Mouse (Mus musculus) urinary bladder, adult 18-20 months (tissue): ENCODE measurements at regions not wholly inside any gene's neighbourhood (a gene's known extent, or its start where the extent isn't known, plus 50 kb on each side); places are given as distances from the start of the nearest gene placed in this dataset.

Experiments used
- DNase-seq, 2 experiments: peaks; one replicate each; pipeline ENCODE4 v3.0.0; 2022; ENCODE audit warnings: low spot score in 2 of 2, mixed read lengths in 2 of 2

DNA sequence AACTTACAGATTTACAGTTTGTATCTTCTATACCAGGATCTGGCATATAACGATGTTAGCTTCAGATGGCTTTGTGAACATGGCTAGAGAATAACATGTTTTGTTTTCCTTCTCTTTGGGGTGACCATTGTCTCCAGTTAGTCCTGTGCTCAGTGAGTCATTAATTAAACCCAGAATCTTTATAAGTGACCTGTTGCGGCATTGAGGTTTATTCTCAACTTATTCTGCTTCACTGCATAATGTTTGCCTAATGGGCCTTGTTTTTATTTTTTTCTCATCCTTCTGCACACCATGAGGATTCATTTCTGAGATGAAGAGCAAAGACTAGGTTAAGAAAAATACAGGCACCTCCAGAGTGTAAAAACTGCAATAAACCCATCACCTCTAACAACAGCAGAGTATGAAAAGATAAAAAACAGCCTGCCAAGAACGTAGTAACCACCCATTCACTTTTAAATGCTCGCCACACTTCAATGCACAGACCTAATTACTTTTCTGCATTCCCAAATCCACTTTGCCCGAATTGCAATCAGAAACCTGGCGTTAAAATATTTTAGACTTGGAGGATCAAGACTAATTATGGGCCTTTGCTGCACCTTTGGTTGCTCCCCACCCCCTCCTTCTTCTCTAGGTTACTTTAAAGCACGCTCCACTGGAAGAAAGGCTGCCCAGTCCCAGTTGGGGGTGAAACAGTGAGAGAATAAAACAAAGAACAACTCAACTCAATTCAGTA is 381.5 kb upstream of the Nr2f1 start:
- no peak for DNase-seq

DNA sequence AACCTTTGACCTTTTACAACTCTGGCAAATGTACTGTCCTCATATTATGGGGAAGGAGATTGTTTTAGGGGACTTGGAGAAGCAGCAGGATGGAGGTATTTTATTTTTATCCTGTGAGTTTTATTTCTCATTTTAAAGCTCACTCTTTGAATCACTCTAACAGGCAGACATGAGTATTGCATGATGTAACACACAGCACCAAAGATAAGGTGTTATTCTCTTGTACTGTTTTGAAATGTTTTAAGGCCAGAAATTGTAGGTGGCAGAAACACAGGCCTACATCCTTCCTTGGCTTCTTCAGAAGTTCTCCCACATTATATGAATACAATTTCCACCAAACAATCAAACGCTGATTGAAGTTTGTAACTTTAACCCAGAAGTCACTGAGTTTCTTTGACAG is 377.9 kb upstream of the Nr2f1 start:
- DNase-seq = no peak

DNA sequence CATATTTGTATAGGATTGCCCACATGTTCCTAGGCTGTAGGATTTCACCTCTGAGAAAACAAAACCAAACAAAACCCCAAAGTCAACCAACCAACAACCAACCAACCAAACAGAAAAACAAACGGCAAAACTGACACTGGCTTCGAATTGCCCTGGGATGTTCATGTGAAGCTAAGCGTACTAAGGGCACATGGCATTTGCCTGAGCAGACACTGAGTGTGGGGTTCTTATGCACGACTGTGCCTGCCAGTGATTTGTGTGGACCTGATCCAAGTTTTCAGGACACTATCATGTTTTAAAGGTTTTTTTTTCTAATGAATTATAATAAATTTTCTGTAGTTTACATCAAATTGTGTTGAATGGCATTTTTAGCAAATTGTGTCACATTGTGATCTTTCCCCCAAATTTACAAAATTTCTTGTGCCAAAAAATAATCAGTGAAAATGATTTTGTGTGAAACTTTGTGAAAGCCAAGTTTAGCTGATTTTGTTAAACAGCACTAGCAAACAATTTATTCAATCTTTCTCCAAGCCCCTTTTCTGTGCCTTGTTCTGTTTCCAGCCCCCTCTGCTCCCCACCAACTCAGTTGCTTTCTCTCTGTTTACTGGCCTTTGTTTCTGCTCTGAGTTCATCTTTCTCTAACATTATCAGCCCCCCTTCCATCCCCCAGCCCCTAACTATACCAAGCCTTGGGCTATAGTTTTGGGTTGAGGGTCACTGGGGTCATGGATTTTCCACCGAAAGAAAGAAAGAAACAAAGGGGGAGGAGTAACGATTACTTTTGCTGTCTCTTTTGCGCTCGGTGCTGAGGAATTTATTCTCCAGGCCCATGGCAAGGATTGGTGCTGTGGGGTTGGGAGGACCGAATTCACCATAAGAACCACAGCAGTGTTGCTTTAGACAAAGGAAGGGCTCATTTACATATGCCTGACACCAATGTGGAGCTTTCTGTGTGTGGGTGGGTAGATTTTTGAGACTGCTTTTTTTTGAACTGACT is 377.0 kb upstream of the Nr2f1 start:
- DNase-seq = no peak

DNA sequence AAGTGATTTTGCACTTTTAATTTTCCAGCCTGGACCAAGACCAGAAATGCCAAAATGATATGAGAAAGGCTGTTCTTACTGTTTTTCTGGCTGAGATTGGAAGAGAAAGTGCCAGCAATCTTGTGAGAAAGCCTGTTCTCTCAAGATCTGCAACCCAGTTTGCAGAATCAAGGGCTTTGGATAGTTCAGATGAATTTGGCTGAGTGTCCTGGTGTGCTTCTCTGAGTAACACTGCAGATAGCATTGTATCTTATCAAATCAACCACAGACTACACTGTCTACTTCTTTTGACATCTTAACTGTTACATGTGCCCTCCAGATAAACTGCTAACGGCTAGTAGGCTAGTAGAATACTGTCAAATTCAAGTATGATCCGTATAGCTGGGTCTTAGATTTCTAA is 371.5 kb upstream of the Nr2f1 start:
- no peak for DNase-seq

DNA sequence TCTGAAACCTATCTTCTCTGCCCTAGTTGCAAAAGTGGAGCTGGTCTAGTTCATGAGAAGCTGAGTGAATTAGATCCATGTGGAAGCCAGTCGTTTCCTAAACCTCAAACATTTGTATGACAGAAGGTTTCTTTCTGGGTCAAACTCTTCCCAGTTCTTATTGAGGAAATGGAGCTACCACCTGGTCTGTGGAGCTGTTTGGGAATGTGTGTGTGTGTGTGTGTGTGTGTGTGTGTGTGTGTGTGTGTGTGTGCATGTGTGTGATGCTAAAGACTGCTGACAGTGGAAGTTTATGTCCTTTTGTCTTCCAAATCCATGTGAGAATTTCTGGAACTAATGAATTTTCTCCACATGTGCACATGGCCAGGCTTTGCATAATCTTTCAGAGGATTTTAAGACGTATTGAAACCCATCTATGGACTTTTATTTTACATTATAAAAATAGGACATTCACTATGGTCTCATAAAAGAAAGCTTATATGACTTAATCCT is 324.9 kb upstream of the Nr2f1 start:
- DNase-seq = no peak

DNA sequence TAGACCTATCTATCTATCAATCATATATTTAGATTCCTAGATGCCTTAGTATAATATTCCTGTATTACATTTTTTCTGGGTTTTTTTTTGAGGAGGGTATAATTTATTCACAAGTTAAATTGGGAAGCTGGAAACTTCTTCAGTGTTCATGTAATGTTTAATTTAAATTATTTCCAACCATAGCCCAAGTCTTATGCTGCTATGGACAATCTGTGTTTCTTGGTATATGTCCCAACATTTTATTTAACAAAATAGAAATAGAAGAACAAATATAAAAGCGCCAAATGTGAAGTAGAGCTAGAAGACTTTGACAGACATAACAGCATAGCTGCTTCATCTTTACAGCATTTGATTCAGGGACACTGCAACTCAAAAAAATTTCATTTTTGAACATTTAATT is 321.2 kb upstream of the Nr2f1 start:
- no peak for DNase-seq

DNA sequence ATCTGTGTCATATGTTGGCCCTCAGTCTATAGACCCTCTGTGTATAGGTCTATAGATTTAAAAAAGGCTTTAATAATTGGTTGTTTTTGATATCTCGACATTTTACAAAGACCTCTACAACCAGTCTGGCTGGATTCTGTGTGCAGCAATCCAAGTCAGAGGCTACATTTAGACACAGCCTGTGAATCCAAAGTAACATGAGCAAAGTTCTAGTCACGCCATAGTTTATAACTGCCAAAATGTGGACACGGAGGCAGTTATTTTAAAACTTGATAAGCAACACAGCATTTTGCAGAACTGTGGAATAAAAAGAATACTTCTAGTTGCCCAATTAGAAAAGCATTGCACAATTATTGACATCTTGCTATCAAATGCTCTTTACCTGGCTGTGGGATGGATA is 320.6 kb upstream of the Nr2f1 start:
- DNase-seq = no peak

DNA sequence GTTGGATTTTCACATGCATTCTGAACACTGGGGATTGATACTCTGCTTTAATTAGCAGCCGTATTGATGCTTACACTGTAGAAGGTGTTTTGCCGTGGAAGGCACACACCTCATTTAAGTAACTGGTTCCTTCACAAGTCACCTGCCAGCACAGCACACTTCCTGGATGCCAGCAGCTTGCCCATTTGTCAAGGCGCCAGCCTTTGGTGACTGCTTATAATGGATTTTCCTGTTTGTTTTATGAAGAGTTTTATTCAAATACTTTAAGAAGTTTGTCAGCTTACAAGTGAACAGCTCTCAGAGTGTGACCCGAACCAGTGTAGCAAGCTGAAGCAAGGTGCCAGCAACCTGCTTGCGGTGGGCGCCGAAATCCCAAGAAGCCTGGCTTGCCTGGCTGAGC is 301.0 kb upstream of the Nr2f1 start:
- DNase-seq = no peak

DNA sequence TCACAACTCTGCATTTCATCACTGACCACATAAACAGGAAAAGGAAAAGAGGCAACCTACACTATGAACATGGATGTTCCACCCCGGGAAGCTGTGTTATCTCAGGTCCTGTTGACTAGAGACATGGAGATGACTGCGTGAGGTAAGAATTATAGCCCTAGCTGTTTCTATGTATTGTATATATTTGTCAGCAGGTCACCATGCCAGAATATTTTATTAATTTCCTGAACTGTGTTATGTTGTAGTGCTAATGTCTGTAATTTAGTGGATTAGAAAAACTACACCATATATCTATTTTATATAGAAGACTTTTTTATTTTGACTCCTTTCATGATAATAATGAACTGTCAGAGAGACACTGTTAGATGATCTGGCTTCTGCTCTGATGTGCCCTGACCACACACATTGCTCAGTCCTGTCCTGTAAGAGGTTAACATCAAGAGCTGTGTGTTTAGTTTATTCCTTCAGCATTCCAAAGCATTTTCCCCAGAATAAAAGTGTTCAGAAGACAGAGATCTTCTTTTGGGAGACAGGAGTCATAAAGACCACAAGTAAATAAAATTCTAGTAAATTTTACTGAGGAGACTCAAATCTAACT is 284.3 kb upstream of the Nr2f1 start:
- DNase-seq = no peak

DNA sequence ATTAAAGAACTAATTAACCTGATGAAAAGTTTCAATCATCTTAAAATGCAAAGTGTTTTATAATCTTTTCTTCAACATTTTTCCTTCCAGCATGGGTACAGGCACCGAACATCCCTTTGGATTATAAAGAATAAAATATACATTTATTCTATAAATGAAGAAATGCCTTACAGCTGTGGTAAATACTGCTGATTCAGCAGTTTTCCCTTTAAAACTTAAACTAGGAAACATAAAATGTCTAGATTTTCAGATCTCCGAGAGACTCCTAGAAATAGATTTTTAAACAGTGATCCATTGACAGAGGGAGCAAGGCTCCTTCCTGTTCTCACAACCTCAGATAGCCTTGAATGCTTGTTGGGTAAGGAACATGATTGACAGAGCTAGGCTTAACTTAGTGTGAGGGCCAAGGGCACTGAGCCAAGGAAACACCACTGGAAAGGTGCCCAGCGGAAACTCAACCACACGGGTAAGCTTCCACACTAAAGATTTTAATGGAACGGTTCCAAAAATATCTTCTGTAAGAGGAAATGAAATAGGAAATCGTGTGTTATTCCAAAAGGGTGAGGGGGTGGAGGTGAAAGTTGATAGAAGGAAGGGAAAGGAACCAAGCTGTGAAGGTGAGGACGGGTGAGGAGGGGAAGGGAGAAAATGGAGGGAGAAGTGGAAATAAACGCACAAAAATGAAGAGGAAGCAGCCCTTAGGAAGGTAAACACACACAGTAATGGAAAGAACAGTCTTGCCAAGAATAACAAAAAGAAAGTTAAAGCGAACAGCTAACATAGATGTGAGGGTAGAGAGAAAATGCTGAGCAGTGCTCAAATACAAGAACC is 283.6 kb upstream of the Nr2f1 start:
- peak in 1 of 2 experiments; percentile 1 for DNase-seq

DNA sequence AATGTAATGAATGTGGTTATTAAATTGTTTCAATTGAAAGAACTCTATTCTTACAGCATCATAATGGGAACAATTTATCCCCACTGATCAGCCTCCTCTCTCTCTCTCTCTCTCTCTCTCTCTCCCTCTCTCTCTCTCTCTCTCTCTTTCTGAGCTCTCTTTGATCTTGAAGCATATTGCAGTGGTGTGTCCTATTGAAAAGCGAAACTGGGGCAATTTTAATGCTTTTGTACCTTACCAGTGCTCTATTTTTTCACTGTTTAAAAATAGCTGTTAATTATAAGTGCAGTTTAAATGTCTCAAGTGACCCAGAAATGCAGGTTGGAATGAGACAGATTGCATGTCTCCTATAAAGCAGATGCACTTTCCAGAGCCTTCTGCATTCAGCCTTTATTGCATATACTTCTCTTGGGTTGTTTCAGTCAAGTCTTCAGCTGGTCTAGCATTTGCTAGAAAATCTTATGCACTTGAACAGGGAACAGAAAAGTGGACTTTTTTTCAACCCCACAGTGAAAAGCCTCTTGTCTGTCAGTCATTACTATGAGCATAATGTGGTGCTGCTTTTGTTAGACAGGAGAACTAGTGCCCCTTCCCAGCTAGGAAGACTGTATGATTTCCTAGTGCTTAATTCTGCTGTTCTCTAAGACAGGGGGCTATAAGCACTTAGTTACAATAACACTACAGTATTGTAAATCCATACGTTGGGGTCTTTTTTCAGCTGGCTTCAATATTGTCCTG is 251.9 kb upstream of the Nr2f1 start:
- no peak for DNase-seq

DNA sequence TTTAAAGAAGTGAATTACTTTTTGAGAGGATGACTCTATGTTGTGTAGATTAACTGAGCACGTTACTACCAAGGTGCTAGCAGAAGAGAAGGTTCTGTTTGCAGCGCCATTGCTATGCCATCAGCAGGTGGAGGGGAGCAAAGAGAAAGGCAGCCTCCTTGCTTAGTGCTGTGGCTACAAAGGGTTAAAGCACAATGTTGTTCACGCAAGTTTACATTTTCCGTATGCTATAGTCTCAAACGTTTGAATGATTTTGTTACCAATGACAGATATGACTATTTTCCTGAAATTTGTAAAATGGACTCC is 247.1 kb upstream of the Nr2f1 start:
- no peak for DNase-seq

DNA sequence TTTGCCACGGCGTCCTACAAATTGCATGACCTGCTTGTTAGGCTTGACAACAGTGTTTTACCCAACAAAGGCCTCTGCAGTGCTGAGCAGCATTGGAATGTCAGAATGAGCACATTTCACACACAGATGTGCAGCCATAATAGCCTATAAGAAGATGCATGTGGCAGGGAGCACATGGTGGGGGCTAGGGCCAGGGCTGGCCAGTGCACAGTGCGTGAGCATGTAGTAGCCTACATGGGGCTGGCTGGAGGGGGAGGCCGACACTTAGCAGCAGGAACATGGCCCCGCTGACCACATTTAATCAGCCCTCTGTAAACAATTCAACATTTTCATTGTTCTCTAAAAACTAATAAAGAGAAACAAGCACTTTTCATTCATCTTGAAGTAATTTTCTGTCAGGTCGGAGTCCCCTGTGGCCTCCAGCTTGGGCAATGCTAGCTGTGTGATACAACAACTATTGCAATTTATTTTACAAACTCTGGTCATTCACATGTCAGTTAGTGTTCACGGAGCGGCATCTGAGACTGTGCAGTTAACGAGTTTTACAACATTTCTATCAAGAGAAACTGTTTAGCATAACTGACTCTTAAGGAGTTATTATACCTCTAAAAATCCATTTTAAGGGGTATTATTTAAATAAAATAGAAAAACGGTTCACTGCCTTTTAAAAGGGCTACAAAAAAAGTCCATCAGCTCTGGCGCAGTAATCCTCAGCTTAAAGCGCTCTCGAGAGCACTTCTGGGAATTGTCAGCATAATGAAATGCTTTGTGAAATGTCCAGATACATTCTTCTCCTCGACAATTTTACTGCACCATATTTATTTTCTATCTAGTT is 246.6 kb upstream of the Nr2f1 start:
- no peak for DNase-seq

DNA sequence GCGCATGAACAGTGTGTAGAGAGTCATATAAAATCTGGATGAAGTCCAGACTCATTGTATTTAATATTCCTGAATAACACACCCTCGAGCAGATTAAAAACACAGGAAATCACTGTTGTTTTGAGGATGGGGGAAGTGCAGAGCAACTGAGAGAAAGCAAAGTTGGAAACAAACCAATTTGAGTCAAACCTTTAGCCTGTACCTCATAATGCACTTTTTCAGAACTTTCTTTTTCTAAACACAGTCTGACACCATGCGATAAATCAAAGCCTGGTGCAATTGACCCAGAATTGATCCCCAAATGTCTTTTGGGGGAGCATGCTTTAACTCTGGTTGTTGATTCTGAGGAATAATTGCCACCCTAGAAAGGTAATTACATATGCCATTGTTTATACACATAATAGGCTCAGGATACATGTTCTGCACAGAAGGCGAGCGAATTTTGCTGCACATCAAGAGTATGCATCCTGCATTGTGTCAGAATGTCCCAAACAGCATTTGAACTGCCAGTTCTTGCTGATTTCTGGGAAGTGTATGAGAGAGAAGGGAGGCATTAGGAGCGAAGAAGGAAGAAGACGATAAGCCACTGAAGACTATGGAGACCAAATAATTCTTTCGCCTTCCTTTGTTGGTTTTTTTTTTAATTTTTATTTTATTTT is 245.3 kb upstream of the Nr2f1 start:
- DNase-seq = no peak

DNA sequence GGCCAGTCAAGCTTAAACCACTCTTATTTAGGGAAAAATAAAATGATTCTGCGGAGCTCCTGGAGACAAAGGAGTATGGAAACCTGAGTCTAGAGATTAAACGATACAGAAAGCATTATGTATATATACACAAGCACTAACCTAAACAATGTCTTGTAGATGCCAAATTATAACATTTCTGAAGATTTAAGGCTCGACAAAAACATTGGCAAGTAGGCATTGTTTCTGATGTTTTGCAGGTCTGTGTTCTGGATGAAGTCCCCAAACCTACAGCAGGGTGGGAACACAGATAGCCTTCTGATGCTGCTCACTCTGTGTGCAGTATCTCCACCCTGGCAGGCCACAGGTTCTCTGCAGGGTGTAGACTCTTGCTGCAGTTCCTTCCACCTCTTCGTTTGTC is 228.9 kb upstream of the Nr2f1 start:
- DNase-seq = no peak

DNA sequence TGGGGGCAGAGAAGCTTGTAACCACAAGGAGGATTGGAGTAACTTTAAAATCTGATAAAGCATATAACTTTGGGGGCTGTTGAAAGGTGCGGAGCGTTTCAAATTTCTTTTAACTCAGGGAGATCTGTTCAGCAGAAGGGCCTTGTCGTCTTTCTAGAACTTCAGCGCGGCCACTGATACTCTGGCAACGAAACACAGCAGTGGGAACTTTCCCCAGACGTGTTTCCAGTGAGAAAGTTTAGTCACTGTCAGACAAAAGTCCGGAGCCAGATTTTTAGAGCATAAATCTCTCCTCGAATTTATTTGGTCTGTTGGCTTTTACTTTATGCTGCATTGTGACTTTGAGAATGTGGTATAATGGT is 228.5 kb upstream of the Nr2f1 start:
- no peak for DNase-seq

DNA sequence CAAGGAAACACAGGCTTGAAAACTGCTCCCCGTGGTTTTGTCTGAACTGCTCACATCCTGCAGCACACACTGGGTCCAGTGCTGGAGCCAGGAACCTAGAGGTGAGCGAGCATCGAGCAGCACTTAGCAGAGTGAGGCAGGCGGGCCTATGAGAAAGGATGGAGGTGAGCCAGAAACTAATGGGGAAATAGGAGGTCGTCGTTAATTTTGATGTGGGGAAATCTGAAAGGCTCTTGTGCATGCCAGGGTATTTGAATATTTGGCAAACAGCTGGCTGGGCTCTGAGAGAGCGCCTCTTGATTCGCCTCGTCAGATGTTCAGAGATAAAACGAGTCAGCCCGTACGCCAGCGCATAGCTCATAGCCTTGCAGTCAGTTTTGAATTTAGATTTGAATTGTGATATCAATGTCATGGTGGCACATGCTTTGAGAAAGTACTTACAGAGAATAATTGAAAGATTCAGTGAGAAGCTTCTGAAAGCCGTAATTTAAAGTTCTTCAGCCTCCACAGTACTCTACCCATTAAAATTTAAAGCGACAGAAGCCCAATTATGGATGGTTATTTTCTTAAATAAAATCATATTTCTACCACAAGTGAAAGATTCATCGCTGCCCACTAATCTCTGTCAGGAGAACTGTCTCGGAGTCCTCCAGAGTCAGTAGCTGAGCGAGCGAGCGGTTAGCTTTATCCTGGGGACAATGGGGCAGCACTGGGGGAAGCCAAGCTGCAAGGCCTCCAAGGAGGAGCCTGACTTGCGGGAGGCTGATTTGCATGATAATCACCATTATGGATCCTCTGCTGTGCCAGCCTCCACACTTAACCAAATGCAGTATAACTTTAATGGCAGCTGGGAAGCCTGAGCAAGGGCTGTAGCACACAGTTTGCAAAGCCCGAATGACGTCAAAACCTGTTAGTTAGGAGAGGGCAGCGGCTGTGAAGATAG is 227.9 kb upstream of the Nr2f1 start:
- no peak for DNase-seq

DNA sequence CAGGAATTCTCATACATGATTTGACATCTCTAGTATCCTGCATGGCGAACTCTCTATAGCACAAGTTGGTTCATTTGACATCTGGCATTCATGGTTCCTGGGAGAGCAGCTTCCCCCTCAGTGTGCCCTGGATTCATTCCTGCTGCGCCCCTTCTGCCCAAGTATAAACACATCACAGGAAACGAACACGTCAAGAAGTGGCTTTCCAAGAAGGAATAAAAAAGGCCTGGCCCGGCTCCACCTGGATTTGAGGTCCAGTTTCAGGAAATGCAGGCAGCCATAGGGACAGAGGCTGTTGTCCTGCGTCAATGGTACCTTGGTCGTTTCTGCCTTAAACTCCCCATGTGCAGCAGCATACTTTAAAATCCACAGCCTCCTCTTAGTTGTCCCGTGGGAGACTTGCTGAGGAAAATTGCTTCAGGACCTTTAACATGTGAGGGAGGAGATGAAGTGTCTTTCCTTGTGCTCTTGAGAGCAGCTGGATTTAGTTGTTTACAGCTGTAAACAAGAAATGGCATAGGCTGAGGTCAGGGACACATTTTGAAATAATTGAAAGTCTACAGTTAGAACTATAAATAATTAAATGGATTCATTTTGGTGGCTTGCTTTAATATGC is 226.9 kb upstream of the Nr2f1 start:
- DNase-seq = no peak
